Mouse (Mus musculus) midbrain, embryonic 14.5 days (tissue): ENCODE measurements around the gene Slc12a4. TPM values are rescaled to one million over a fixed set of nuclear protein-coding genes. Genes with fewer than 3 reads are reported as not detected.

ENCODE experiments used
- ATAC-seq: fragments of 200-750 bp; cut with Nextera tagmentation; 2 replicates; pipeline ENCODE4 v1.8.0; 2017; ENCODE audit warnings: moderate number of reproducible peaks, moderate library complexity; ENCODE audit not compliant: low FRiP score, low TSS enrichment
- DNase-seq: peaks from one replicate; pipeline ENCODE4 v3.0.0-alpha.2; 2015
- H3K27ac ChIP-seq: fragments of 300-500 bp; sonication (generic); replicated peaks from 2 replicates; pipeline ENCODE4 v1.5.1; 2014; ENCODE audit warnings: mild to moderate bottlenecking, low read depth, low read length, moderate library complexity
- H3K27me3 ChIP-seq: fragments of 300-500 bp; sonication (generic); 2 replicates; pipeline ENCODE4 v1.6.1; 2014; ENCODE audit warnings: low read length, control low read depth, mixed read lengths; ENCODE audit not compliant: control insufficient read depth, insufficient read depth
- H3K36me3 ChIP-seq: fragments of 300-500 bp; sonication (generic); 2 replicates; pipeline ENCODE4 v1.6.1; 2014; ENCODE audit warnings: low read length, control low read depth; ENCODE audit not compliant: control insufficient read depth, insufficient read depth
- H3K4me1 ChIP-seq: fragments of 300-500 bp; sonication (generic); 2 replicates; pipeline ENCODE4 v1.6.1; 2014; ENCODE audit warnings: mild to moderate bottlenecking, antibody characterized with exemption, low read length, control low read depth; ENCODE audit not compliant: control insufficient read depth, insufficient read depth
- H3K4me2 ChIP-seq: fragments of 300-500 bp; sonication (generic); 2 replicates; pipeline ENCODE4 v1.6.1; 2014; ENCODE audit warnings: mild to moderate bottlenecking, low read length, moderate library complexity
- H3K4me3 ChIP-seq: fragments of 300-500 bp; sonication (generic); replicated peaks from 2 replicates; pipeline ENCODE4 v1.5.1; 2014; ENCODE audit warnings: low read depth, low read length
- H3K9ac ChIP-seq: fragments of 300-500 bp; sonication (generic); replicated peaks from 2 replicates; pipeline ENCODE4 v1.6.1; 2014; ENCODE audit warnings: mild to moderate bottlenecking, low read length, moderate library complexity
- H3K9me3 ChIP-seq: fragments of 300-500 bp; sonication (generic); 2 replicates; pipeline ENCODE4 v1.6.1; 2016; ENCODE audit warnings: low read length, control low read depth, mixed read lengths; ENCODE audit not compliant: control insufficient read depth
- WGBS: fragments of 180-500 bp; shearing (Covaris S2); extraction: QIAGEN DNeasy Blood & Tissue Kit; methylation state at CpG from one replicate; pipeline ENCODE4 v1.1.7; 2014; 5-methylcytosine and 5-hydroxymethylcytosine counted together
- polyA plus RNA-seq: library from polyadenylated mRNA; unstranded; fragments of >200 nt; fragmentation: Nextera tagmentation; extraction: Ambion mirVana; gene quantifications from 2 replicates; pipeline ENCODE4 v1.2.1, GENCODE M21; 2014

The Slc12a4 gene
- polyA plus RNA-seq, 1 experiment from 2014 or later: 5.2 TPM

GRCm38 (mm10) chr8:106004538-106005207 lies 38.8 kb upstream of the Slc12a4 start:
- Histone ChIP-seq H3K4me2 (no peak overlapping the region), H3K9ac (no peak overlapping the region), H3K4me1 (no peaks in the 10 kb centered on the region), H3K9me3 (no peaks in the 10 kb centered on the region), H3K27me3 (no peaks in the 10 kb centered on the region), H3K27ac (no peak overlapping the region), H3K4me3 (no peak overlapping the region), H3K36me3 (0 out of 2 replicates have a peak, but pooled peaks cover 2% of the 10 kb centered on the region)
- ATAC-seq (no peak), DNase-seq (no peak)
- WGBS: 79% methylated on average over 8 of the region's 8 CpGs

- Histone ChIP-seq H3K36me3 (no peaks in the 10 kb centered on the region), H3K9ac (no peak overlapping the region), H3K4me2 (no peak overlapping the region), H3K4me1 (no peaks in the 10 kb centered on the region), H3K27ac (no peak overlapping the region), H3K4me3 (no peak overlapping the region), H3K9me3 (no peaks in the 10 kb centered on the region), H3K27me3 (no peaks in the 10 kb centered on the region)
- DNase-seq (no peak), ATAC-seq (no peak)
- WGBS: 80% methylated on average over 4 of the region's 4 CpGs
Measured at GRCm38 (mm10) chr8:106001908-106002307, 36.0 kb upstream of the Slc12a4 start.

- DNase-seq (no peak), ATAC-seq (no peak)
- Histone ChIP-seq H3K27ac (no peak overlapping the region), H3K27me3 (no peaks in the 10 kb centered on the region), H3K4me3 (no peak overlapping the region), H3K4me1 (no peaks in the 10 kb centered on the region), H3K9me3 (no peaks in the 10 kb centered on the region), H3K9ac (no peak overlapping the region), H3K36me3 (no peaks in the 10 kb centered on the region), H3K4me2 (no peak overlapping the region)
- WGBS: 83% methylated on average over 2 of the region's 2 CpGs
Measured at GRCm38 (mm10) chr8:105998971-105999370, 33.1 kb upstream of the Slc12a4 start.

- no peak for DNase-seq
- Histone ChIP-seq H3K9ac (no peak overlapping the region), H3K27me3 (no peaks in the 10 kb centered on the region), H3K36me3 (no peaks in the 10 kb centered on the region), H3K4me2 (no peak overlapping the region), H3K27ac (no peak overlapping the region), H3K4me1 (no peaks in the 10 kb centered on the region), H3K4me3 (no peak overlapping the region), H3K9me3 (no peaks in the 10 kb centered on the region)
- ATAC-seq: no peak
- 84% methylated on average over 6 of the region's 7 CpGs for WGBS
Measured at GRCm38 (mm10) chr8:105996359-105996758, 30.5 kb upstream of the Slc12a4 start.

GRCm38 (mm10) chr8:105993226-105993625 lies 27.3 kb upstream of the Slc12a4 start:
- H3K9ac ChIP-seq: no peak overlapping the region
- 61% methylated on average over 4 of the region's 4 CpGs for WGBS
- H3K4me3 ChIP-seq: no peak overlapping the region
- no peaks in the 10 kb centered on the region for H3K4me1 ChIP-seq
- ATAC-seq (no peak), DNase-seq (no peak)
- H3K36me3 ChIP-seq: no peaks in the 10 kb centered on the region
- H3K9me3 ChIP-seq: no peaks in the 10 kb centered on the region
- no peak overlapping the region for H3K27ac ChIP-seq
- H3K4me2 ChIP-seq: no peak overlapping the region
- no peaks in the 10 kb centered on the region for H3K27me3 ChIP-seq

GRCm38 (mm10) chr8:105992499-105992898 lies 26.6 kb upstream of the Slc12a4 start:
- Histone ChIP-seq H3K4me1 (no peaks in the 10 kb centered on the region), H3K36me3 (no peaks in the 10 kb centered on the region), H3K9ac (no peak overlapping the region), H3K27me3 (no peaks in the 10 kb centered on the region), H3K27ac (no peak overlapping the region), H3K4me3 (no peak overlapping the region), H3K9me3 (no peaks in the 10 kb centered on the region), H3K4me2 (no peak overlapping the region)
- DNase-seq (no peak), ATAC-seq (no peak)
- WGBS: 84% methylated on average over 5 of the region's 5 CpGs

GRCm38 (mm10) chr8:105991546-105991945 lies 25.6 kb upstream of the Slc12a4 start:
- Histone ChIP-seq H3K9me3 (no peaks in the 10 kb centered on the region), H3K27me3 (no peaks in the 10 kb centered on the region), H3K36me3 (no peaks in the 10 kb centered on the region), H3K9ac (no peak overlapping the region), H3K4me2 (no peak overlapping the region), H3K27ac (no peak overlapping the region), H3K4me1 (no peaks in the 10 kb centered on the region), H3K4me3 (no peak overlapping the region)
- 86% methylated on average over 2 of the region's 2 CpGs for WGBS
- ATAC-seq (no peak), DNase-seq (no peak)

- H3K4me2 ChIP-seq: no peak within 1 kb of the TSS
- no peak within 1 kb of the TSS; the same call in 1 of the 2 replicates for H3K9ac ChIP-seq
- H3K27ac ChIP-seq: no peak within 1 kb of the TSS
- no peaks in the 10 kb centered on the region for H3K9me3 ChIP-seq
- ATAC-seq (no peak), DNase-seq (peak; percentile 86)
- no peaks in the 10 kb centered on the region for H3K27me3 ChIP-seq
- H3K4me3 ChIP-seq: no peak within 1 kb of the TSS
- no peaks in the 10 kb centered on the region for H3K4me1 ChIP-seq
- 11% methylated on average over 15 of the region's 15 CpGs for WGBS
- no peaks in the 10 kb centered on the region for H3K36me3 ChIP-seq
Measured at GRCm38 (mm10) chr8:105990856-105991387, 25.0 kb upstream of the Slc12a4 start, which contains the start of gene Dus2. Gene Dus2, plus strand, starts transcription at chr8:105991337.

- 92% methylated on average over 11 of the region's 11 CpGs for WGBS
- no peaks in the 10 kb centered on the region for H3K27me3 ChIP-seq
- no peaks in the 10 kb centered on the region for H3K4me1 ChIP-seq
- no peak overlapping the region for H3K4me3 ChIP-seq
- no peak for DNase-seq
- H3K9ac ChIP-seq: no peak overlapping the region
- H3K9me3 ChIP-seq: no peaks in the 10 kb centered on the region
- ATAC-seq: no peak
- no peak overlapping the region for H3K27ac ChIP-seq
- H3K4me2 ChIP-seq: no peak overlapping the region
- no peaks in the 10 kb centered on the region for H3K36me3 ChIP-seq
Measured at GRCm38 (mm10) chr8:105988546-105988945, 22.6 kb upstream of the Slc12a4 start.
